Mouse (Mus musculus) midbrain, embryonic 14.5 days (tissue): ENCODE results near the gene Loxl4. TPM values are rescaled to one million over a fixed set of nuclear protein-coding genes. Genes with fewer than 3 reads are reported as not detected.

ENCODE experiments used
- ATAC-seq: fragments of 200-750 bp; cut with Nextera tagmentation; 2 replicates; pipeline ENCODE4 v1.8.0; 2017; ENCODE audit warnings: moderate number of reproducible peaks, moderate library complexity; ENCODE audit not compliant: low FRiP score, low TSS enrichment
- DNase-seq: peaks from one replicate; pipeline ENCODE4 v3.0.0-alpha.2; 2015
- H3K27ac ChIP-seq: fragments of 300-500 bp; sonication (generic); replicated peaks from 2 replicates; pipeline ENCODE4 v1.5.1; 2014; ENCODE audit warnings: mild to moderate bottlenecking, low read depth, low read length, moderate library complexity
- H3K27me3 ChIP-seq: fragments of 300-500 bp; sonication (generic); 2 replicates; pipeline ENCODE4 v1.6.1; 2014; ENCODE audit warnings: low read length, control low read depth, mixed read lengths; ENCODE audit not compliant: control insufficient read depth, insufficient read depth
- H3K36me3 ChIP-seq: fragments of 300-500 bp; sonication (generic); 2 replicates; pipeline ENCODE4 v1.6.1; 2014; ENCODE audit warnings: low read length, control low read depth; ENCODE audit not compliant: control insufficient read depth, insufficient read depth
- H3K4me1 ChIP-seq: fragments of 300-500 bp; sonication (generic); 2 replicates; pipeline ENCODE4 v1.6.1; 2014; ENCODE audit warnings: mild to moderate bottlenecking, antibody characterized with exemption, low read length, control low read depth; ENCODE audit not compliant: control insufficient read depth, insufficient read depth
- H3K4me2 ChIP-seq: fragments of 300-500 bp; sonication (generic); 2 replicates; pipeline ENCODE4 v1.6.1; 2014; ENCODE audit warnings: mild to moderate bottlenecking, low read length, moderate library complexity
- H3K4me3 ChIP-seq: fragments of 300-500 bp; sonication (generic); replicated peaks from 2 replicates; pipeline ENCODE4 v1.5.1; 2014; ENCODE audit warnings: low read depth, low read length
- H3K9ac ChIP-seq: fragments of 300-500 bp; sonication (generic); replicated peaks from 2 replicates; pipeline ENCODE4 v1.6.1; 2014; ENCODE audit warnings: mild to moderate bottlenecking, low read length, moderate library complexity
- H3K9me3 ChIP-seq: fragments of 300-500 bp; sonication (generic); 2 replicates; pipeline ENCODE4 v1.6.1; 2016; ENCODE audit warnings: low read length, control low read depth, mixed read lengths; ENCODE audit not compliant: control insufficient read depth
- whole genome bisulfite sequencing: fragments of 180-500 bp; shearing (Covaris S2); extraction: QIAGEN DNeasy Blood & Tissue Kit; methylation state at CpG from one replicate; pipeline ENCODE4 v1.1.7; 2014; 5-methylcytosine and 5-hydroxymethylcytosine counted together
- polyA plus RNA-seq: library from polyadenylated mRNA; unstranded; fragments of >200 nt; fragmentation: Nextera tagmentation; extraction: Ambion mirVana; gene quantifications from 2 replicates; pipeline ENCODE4 v1.2.1, GENCODE M21; 2014

Loxl4 gene
- polyA plus RNA-seq, 1 experiment from 2014 or later: 0.20 TPM

DNA sequence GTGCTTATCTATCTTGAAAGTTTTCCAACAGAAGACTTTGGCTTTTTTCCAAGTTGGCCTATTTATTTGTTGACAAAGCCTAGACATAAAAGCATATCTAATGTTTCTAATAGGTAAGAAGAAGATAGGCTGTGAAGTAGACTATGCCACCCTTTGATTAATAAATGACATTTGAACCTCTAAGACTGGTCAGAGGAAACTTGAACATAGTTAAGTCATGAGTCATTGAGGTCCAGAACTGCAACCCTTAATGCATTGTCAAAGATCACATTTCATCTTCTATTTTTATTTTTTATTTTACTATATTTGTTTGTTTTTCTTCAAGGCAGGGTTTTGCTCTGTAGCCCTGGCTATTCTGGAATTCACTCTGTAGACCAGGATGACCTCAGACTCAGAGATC, 45.6 kb downstream of the Loxl4 start:
- Histone ChIP-seq H3K36me3 (peaks cover 9% of the 10 kb centered on the region; the same call in 1 of the 2 replicates), H3K27ac (no peak overlapping the region)
- DNase-seq: no peak

DNA sequence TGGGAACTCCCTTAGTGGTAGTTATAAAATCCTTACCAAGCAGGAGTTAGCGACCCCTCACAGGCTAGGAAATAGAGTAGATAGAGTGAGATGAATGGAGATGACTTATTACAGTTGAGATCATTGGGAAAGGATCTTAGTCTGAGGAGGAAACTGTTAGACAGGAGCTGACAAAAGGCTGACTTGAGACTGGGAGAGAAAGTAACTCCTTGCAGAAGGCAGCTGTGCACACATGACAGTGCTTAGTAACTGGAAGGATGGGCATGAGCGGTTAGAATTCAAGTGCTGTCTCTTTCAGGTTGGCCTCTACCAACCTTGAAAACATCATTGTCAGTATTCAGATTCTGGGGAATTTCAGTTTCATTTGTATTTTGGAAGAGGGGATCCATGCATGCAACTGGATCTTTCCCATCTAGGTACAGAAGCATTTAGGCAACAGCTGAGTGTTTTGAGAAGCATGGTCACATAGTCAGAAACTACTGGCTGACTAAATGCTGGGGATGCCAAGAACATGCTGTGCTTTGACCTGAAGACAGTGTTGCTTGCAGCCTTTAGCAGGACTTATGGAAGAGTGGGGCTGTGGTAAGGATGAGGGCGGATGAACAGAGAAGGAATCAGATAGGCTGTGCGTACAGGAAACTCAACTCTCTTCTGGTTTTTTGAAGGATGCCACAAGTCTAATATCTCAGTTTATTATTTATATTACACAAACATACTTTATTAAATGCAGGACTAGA, 46.2 kb downstream of the Loxl4 start:
- Histone ChIP-seq H3K4me3 (no peak overlapping the region), H3K27ac (no peak overlapping the region), H3K9ac (no peak overlapping the region), H3K27me3 (no peaks in the 10 kb centered on the region), H3K36me3 (peaks cover 9% of the 10 kb centered on the region; the same call in 1 of the 2 replicates), H3K9me3 (no peaks in the 10 kb centered on the region), H3K4me1 (peaks cover 7% of the 10 kb centered on the region), H3K4me2 (no peak overlapping the region)
- no peak for DNase-seq
- 94% methylated on average over 4 of the region's 4 CpGs for WGBS
- no peak for ATAC-seq

More for the DNA sequence above, 45.6 kb downstream of the Loxl4 start:
- H3K9ac ChIP-seq: no peak overlapping the region
- no peaks in the 10 kb centered on the region for H3K9me3 ChIP-seq
- no peak overlapping the region for H3K4me3 ChIP-seq
- H3K27me3 ChIP-seq: no peaks in the 10 kb centered on the region
- no peak for ATAC-seq
- H3K4me1 ChIP-seq: peaks cover 7% of the 10 kb centered on the region
- no peak overlapping the region for H3K4me2 ChIP-seq

DNA sequence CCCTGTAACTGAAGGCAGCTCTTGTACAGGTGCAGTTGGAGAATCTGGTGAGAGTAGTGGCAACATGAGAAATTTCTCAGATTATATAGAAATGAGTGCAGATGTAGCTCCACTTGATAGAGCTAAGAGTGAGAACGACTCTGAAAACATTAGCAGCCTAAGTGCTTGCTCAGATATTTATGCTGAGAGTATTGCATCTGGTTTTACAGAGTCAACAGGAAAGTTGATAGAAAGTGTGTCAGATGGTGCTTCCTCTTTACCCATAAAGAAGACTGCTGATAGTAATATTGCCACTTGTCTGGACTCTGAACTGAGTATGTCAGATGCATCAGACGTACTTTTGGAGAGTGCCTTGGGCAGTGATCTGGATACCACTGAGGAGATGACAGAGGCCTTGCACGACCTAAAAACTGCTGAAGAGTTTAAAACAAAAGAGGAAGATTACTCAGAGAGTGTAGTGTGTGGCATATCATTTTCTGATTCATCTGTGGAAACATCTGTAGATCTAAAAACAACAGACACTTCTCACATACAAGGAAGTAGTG, 48.8 kb downstream of the Loxl4 start:
- no peak for DNase-seq
- no peak for ATAC-seq
- Histone ChIP-seq H3K27ac (no peak overlapping the region), H3K4me2 (no peak overlapping the region), H3K9me3 (no peaks in the 10 kb centered on the region), H3K36me3 (peaks cover 9% of the 10 kb centered on the region; the same call in 1 of the 2 replicates), H3K4me3 (no peak overlapping the region), H3K4me1 (no peaks in the 10 kb centered on the region), H3K27me3 (no peaks in the 10 kb centered on the region), H3K9ac (no peak overlapping the region)
- 90% methylated on average over 3 of the region's 3 CpGs for WGBS

DNA sequence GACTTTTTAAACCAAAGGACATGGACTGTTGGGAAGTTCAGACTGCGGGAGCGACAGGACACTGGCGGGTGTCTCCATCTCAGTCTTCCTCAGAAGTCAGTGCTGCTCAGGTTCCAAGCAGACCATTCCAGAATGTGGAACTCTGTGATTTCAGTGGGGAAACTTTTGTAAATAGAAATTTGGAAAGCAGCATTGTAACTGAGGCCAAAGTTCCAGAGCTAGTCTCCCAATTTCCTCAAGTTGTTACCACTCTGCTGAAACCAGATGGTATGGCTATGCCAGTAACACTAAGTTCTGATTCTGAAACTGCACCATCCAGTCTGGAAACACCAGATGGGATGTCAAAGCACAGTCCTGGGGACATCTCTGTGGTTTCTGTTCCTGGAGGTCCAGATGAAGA, 49.6 kb downstream of the Loxl4 start:
- no peaks in the 10 kb centered on the region for H3K27me3 ChIP-seq
- H3K36me3 ChIP-seq: peaks cover 9% of the 10 kb centered on the region; the same call in 1 of the 2 replicates
- H3K4me2 ChIP-seq: no peak overlapping the region
- H3K4me3 ChIP-seq: no peak overlapping the region
- H3K4me1 ChIP-seq: no peaks in the 10 kb centered on the region
- H3K9me3 ChIP-seq: no peaks in the 10 kb centered on the region
- DNase-seq: no peak
- no peak overlapping the region for H3K9ac ChIP-seq
- WGBS: 99% methylated on average over 3 of the region's 3 CpGs
- ATAC-seq: no peak
- no peak overlapping the region for H3K27ac ChIP-seq

DNA sequence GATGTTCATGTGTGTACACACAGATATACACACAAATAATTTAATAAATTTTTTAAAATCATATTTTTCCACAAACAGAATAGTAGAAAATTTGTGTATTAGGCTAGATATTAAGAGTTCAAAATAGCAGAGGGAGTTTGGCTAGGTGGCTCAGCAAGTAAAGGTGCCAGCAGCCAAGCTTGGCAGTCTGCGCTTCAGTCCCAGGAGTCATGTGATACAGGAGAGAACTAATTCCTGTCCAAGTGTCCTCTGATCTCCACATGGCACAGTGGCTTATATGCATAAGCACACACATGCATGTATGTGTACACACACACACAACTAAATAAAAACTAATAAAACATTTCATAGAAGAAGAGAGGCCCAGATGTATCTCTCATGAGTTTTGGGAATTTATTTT, 50.6 kb downstream of the Loxl4 start:
- no peak overlapping the region for H3K4me2 ChIP-seq
- H3K27me3 ChIP-seq: no peaks in the 10 kb centered on the region
- no peak for DNase-seq
- no peaks in the 10 kb centered on the region for H3K4me1 ChIP-seq
- H3K27ac ChIP-seq: no peak overlapping the region
- H3K9ac ChIP-seq: no peak overlapping the region
- no peak for ATAC-seq
- no peaks in the 10 kb centered on the region for H3K9me3 ChIP-seq
- H3K36me3 ChIP-seq: peaks cover 9% of the 10 kb centered on the region; the same call in 1 of the 2 replicates
- 93% methylated on average over 1 of the region's 1 CpGs for WGBS
- H3K4me3 ChIP-seq: no peak overlapping the region

DNA sequence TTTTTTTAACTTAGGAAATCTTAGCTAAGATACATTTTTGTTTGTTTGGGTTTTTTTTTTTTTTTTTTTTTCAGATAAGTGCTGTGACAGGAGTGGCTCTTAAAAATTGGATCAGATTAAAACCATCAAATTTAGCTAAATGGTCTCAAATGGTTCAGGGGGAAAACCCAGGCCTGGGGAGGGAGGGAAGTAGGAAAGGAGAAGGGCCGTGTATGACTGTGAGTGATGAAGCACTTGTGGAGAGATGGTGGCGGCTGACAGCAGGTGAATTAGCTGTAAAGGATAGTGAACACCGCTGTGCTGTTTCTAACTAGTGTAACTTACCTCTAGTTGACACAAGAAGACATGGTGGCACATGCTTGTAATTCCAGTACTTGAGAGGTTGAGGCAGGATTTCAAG, 53.9 kb downstream of the Loxl4 start:
- no peak overlapping the region for H3K4me3 ChIP-seq
- no peaks in the 10 kb centered on the region for H3K27me3 ChIP-seq
- H3K9ac ChIP-seq: no peak overlapping the region
- H3K4me1 ChIP-seq: no peaks in the 10 kb centered on the region
- H3K27ac ChIP-seq: no peak overlapping the region
- H3K36me3 ChIP-seq: peaks cover 8% of the 10 kb centered on the region; the same call in 1 of the 2 replicates
- ATAC-seq (no peak), DNase-seq (no peak)
- H3K4me2 ChIP-seq: no peak overlapping the region
- no peaks in the 10 kb centered on the region for H3K9me3 ChIP-seq
- WGBS: 90% methylated on average over 3 of the region's 3 CpGs

Other genes with a start within 250 kb of the Loxl4 start
- gene Crtac1, start 181.0 kb downstream of the Loxl4 start, polyA plus RNA-seq: 15.4 and 18.6 TPM in 2 replicates
- 11.5 and 15.4 TPM in 2 replicates for gene R3hcc1l, start 94.1 kb downstream of the Loxl4 start, polyA plus RNA-seq
- 0.89 and 1.5 TPM in 2 replicates for gene Pyroxd2, start 140.0 kb upstream of the Loxl4 start, polyA plus RNA-seq
- 9.4 and 11.3 TPM in 2 replicates for gene Hps1, start 167.2 kb upstream of the Loxl4 start, polyA plus RNA-seq